8 mouse cellular contexts compared by ENCODE assay signal in the genomic region with DNA sequence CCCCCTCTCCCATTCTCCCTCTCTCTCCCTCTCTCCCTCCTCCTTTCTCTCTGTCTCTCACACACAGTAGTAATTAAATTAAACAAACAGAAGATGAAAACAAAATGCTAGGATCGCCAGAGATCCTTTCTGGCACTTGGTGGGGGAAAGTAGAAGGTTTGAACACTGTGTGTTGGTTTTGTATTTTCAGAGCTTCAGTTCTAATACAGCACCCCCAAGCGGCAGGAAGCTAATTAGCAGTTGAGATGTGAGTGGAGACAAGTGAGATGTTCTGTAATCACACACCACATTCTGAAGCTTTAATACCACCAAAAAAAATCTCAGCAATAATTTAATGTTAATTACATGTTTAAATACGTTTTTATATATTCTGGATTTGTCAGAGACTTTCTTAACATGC. TPM values are rescaled to one million over a fixed set of nuclear protein-coding genes. Genes with fewer than 3 reads are reported as not detected.
DNase-seq lines count a peak whose midpoint lies in the region; ATAC-seq and TF ChIP-seq lines count a peak whose summit lies in the region.
"Had no signal": no experiment of that assay in that cellular context is flagged by ENCODE, and none has a peak within 500 bp of the region (broad histone marks: within the 10 kb centered on the region; RNA-seq: fewer than 3 reads in every experiment).

No protein-coding gene starts in this region.

- TF ChIP-seq CTCF in kidney, adult 2 months (conservative IDR thresholded peaks at IDR 0.05; ENCODE audit: insufficient read depth, insufficient read length, low read depth, low read length): 0 out of 2 replicates have a peak, but pooled peaks have one; percentile 7
- TF ChIP-seq CTCF in C2C12 (IDR thresholded peaks at IDR 0.05; ENCODE audit: control insufficient read depth, insufficient read depth, insufficient read length): peak; percentile 21
- peak; percentile 62 for TF ChIP-seq CTCF in liver, postnatal 0 days (IDR thresholded peaks at IDR 0.05; ENCODE audit: low read depth)

- ATAC-seq in kidney, embryonic 16.5 days (ENCODE audit: low FRiP score, low TSS enrichment): no peak
- ATAC-seq in liver, postnatal 0 days: no peak

- H3K79me3 ChIP-seq in C2C12 (ENCODE audit: low read depth): peaks cover 24% of the 10 kb centered on the region

- H3K9me3 ChIP-seq in kidney, embryonic 16.5 days (ENCODE audit: low read length): no peaks in the 10 kb centered on the region
- no peaks in the 10 kb centered on the region for H3K9me3 ChIP-seq in liver, postnatal 0 days (ENCODE audit: low read length)
- H3K9me3 ChIP-seq: embryonic facial prominence, embryonic 15.5 days had no signal

- H3K79me2 ChIP-seq in C2C12 (ENCODE audit: control insufficient read depth, insufficient read depth): peaks cover 77% of the 10 kb centered on the region

- no peak for TF ChIP-seq POLR2A in kidney, adult 2 months (IDR thresholded peaks at IDR 0.05; ENCODE audit: low read depth, low read length)

- H3K27ac ChIP-seq in kidney, adult 2 months (ENCODE audit: insufficient read depth, low read depth, low read length): no peak overlapping the region
- no peak overlapping the region for H3K27ac ChIP-seq in kidney, embryonic 16.5 days (ENCODE audit: low read length)
- H3K27ac ChIP-seq in liver, postnatal 0 days (ENCODE audit: low read depth): no peak overlapping the region
- H3K27ac ChIP-seq: embryonic facial prominence, embryonic 15.5 days had no signal

- no peak overlapping the region for H3K4me2 ChIP-seq in kidney, embryonic 16.5 days (replicated peaks; ENCODE audit: low read depth, low read length)
- H3K4me2 ChIP-seq in liver, postnatal 0 days (ENCODE audit: low read depth, low read length): no peak overlapping the region
- H3K4me2 ChIP-seq: embryonic facial prominence, embryonic 15.5 days had no signal

- no peak for TF ChIP-seq EP300 in liver, postnatal 0 days (IDR thresholded peaks at IDR 0.05; ENCODE audit: low read depth)

- H3K36me3 ChIP-seq in kidney, adult 2 months (ENCODE audit: control insufficient read depth, insufficient read depth, low read length): no peaks in the 10 kb centered on the region
- H3K36me3 ChIP-seq in kidney, embryonic 16.5 days (ENCODE audit: insufficient read depth, low read length): peaks cover 41% of the 10 kb centered on the region
- H3K36me3 ChIP-seq in C2C12 (ENCODE audit: control insufficient read depth, insufficient read depth): peaks cover 63% of the 10 kb centered on the region
- H3K36me3 ChIP-seq in liver, postnatal 0 days (replicated peaks; ENCODE audit: insufficient read depth, low read length): 0 out of 2 replicates have a peak, but pooled peaks cover 2% of the 10 kb centered on the region

- H3K9ac ChIP-seq in kidney, embryonic 16.5 days (replicated peaks; ENCODE audit: low read length): no peak overlapping the region
- no peak overlapping the region for H3K9ac ChIP-seq in liver, postnatal 0 days (replicated peaks)
- H3K9ac ChIP-seq: embryonic facial prominence, embryonic 15.5 days had no signal

- DNase-seq in kidney, adult 2 months: peak; percentile 54
- DNase-seq in 416B (ENCODE audit: low read depth): peak; percentile 64
- peak; percentile 66 for DNase-seq in embryo, embryonic 10 days (ENCODE audit: low spot score)
- peak; percentile 49 for DNase-seq in liver, postnatal 0 days
- DNase-seq in thymus, postnatal 4 days: peak; percentile 52

- no peak overlapping the region for H3K4me3 ChIP-seq in kidney, adult 2 months (ENCODE audit: insufficient read depth, low read depth, low read length)
- H3K4me3 ChIP-seq in kidney, embryonic 16.5 days (ENCODE audit: low read length): no peak overlapping the region
- no peak overlapping the region for H3K4me3 ChIP-seq in C2C12 (ENCODE audit: insufficient read depth, poor library complexity, severe bottlenecking)
- no peak overlapping the region for H3K4me3 ChIP-seq in liver, postnatal 0 days (ENCODE audit: low read depth, low read length)
- H3K4me3 ChIP-seq: embryonic facial prominence, embryonic 15.5 days had no signal

- no peak overlapping the region for H3ac ChIP-seq in C2C12 (ENCODE audit: control insufficient read depth, insufficient read length, low read depth)

- 22% methylated on average over 3 of the region's 3 CpGs for WGBS in kidney, adult 2 months
- WGBS in kidney, embryonic 16.5 days: 22% methylated on average over 3 of the region's 3 CpGs
- 17% methylated on average over 3 of the region's 3 CpGs for WGBS in liver, postnatal 0 days (ENCODE audit: insufficient replicate concordance)

- no peaks in the 10 kb centered on the region for H3K4me1 ChIP-seq in kidney, adult 2 months (ENCODE audit: control insufficient read depth, insufficient read depth, low read length)
- no peaks in the 10 kb centered on the region for H3K4me1 ChIP-seq in kidney, embryonic 16.5 days (ENCODE audit: insufficient read depth, low read length)
- H3K4me1 ChIP-seq in liver, postnatal 0 days (ENCODE audit: insufficient read depth): no peaks in the 10 kb centered on the region
- H3K4me1 ChIP-seq: embryonic facial prominence, embryonic 15.5 days had no signal

- no peaks in the 10 kb centered on the region for H3K27me3 ChIP-seq in kidney, adult 2 months (replicated peaks; ENCODE audit: control insufficient read depth, insufficient read depth, low read length)
- no peaks in the 10 kb centered on the region for H3K27me3 ChIP-seq in kidney, embryonic 16.5 days (ENCODE audit: insufficient read depth, low read length)
- no peaks in the 10 kb centered on the region for H3K27me3 ChIP-seq in C2C12 (ENCODE audit: control insufficient read depth, insufficient read depth, insufficient read length)
- H3K27me3 ChIP-seq in liver, postnatal 0 days (ENCODE audit: insufficient read depth, low read length): no peaks in the 10 kb centered on the region
- H3K27me3 ChIP-seq: embryonic facial prominence, embryonic 15.5 days had no signal

TF ChIP-seq in C2C12, 6 proteins besides CTCF, POLR2A, EP300 and RAD21:
- no peak for TF ChIP-seq MYOD1 (IDR thresholded peaks at IDR 0.05; ENCODE audit: control insufficient read depth, insufficient read length, low read depth)
- no peak for TF ChIP-seq USF1 (IDR thresholded peaks at IDR 0.05; ENCODE audit: low read depth)
- no peak for TF ChIP-seq MAX (IDR thresholded peaks at IDR 0.05)
- no peak for TF ChIP-seq MYOG (IDR thresholded peaks at IDR 0.05; ENCODE audit: control insufficient read depth, extremely low read depth, insufficient read length)
- TF ChIP-seq FOSL1 (IDR thresholded peaks at IDR 0.05; ENCODE audit: insufficient read depth, low read length, poor library complexity, severe bottlenecking): no peak

RNA-seq across cellular contexts. Expression of gene Msantd3, which starts 16.0 kb away (rescaled TPM):
- 3.8 and 4.6 TPM in 2 replicates for polyA plus RNA-seq in kidney, adult 2 months (2012; rRNA removed)
- 28.8 and 29.5 TPM in 2 replicates for polyA plus RNA-seq in kidney, embryonic 16.5 days (2015; fragmentation: Nextera tagmentation; extraction: Ambion mirVana)
- polyA plus RNA-seq in C2C12 (2012; fragmentation: generic; extraction: Trizol): 47.3 TPM
- 2.3 and 2.4 TPM in 2 replicates for polyA plus RNA-seq in liver, postnatal 0 days (2015; fragmentation: Nextera tagmentation; extraction: Ambion mirVana)

RNA-seq across cellular contexts. Expression of gene Tmeff1, which starts 29.2 kb away (rescaled TPM):
- 0.88 and 1.3 TPM in 2 replicates for polyA plus RNA-seq in kidney, adult 2 months (2012; rRNA removed)
- polyA plus RNA-seq in kidney, embryonic 16.5 days (2015; fragmentation: Nextera tagmentation; extraction: Ambion mirVana): 10.4 and 19.8 TPM in 2 replicates
- 22.7 TPM for polyA plus RNA-seq in C2C12 (2012; fragmentation: generic; extraction: Trizol)
- 0.36 TPM in 2 replicates for polyA plus RNA-seq in liver, postnatal 0 days (2015; fragmentation: Nextera tagmentation; extraction: Ambion mirVana)

Comparison
In these comparisons a context has a peak if more than half of its experiments do, and no peak if none do; other contexts are left out.
1. CTCF ChIP-seq: peak in every context shown above with its lines; median percentile 62 in liver, postnatal 0 days; 21 in C2C12; 7 in kidney, adult 2 months.